ENCODE assay signal across 10 mouse cellular contexts in the genomic region with DNA sequence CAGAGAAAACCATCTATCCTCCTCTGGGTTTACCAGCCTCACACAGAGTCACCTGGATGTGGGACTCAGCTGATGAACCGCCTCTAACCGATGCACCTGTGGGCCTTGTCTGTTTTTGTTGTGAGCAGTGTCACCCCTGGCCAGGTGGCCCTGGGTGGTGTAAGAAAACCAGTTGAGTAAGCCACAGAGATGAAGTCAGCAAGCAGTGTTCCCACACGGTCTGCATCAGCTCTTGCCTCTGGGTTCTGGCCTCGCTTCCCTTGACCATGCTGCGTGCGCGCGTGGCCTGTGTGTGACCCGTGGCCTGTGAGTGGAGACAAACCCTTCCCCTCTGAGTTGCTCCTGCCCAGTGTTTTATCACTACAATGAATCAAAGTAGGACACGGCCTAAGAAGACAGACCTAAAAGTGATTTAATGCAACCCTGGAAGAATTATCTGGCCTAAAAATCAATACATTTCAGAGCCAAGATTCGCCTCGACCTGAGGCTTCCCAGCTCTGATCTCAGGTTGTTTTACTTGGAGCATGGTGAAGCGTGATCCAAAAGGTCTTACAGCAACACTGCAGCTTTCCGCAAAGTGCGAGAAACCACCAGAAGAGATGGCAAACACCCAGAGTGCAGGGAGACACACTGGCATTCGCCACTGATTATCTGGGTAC.
"Had no signal": no experiment of that assay in that cellular context is flagged by ENCODE, and none has a peak within 500 bp of the region (broad histone marks: within the 10 kb centered on the region; RNA-seq: fewer than 3 reads in every experiment).

No protein-coding gene starts in this region.

- H3K27me3 ChIP-seq: limb, embryonic 13.5 days; liver, embryonic 12.5 days; neural tube, embryonic 12.5 days; stomach, embryonic 15.5 days had no signal

- H3K36me3 ChIP-seq: neural tube, embryonic 12.5 days had no signal

- ATAC-seq: liver, embryonic 12.5 days had no signal

- H3K4me3 ChIP-seq: limb, embryonic 13.5 days; liver, embryonic 12.5 days; megakaryocyte, embryonic 14.5 days; neural tube, embryonic 12.5 days; stomach, embryonic 15.5 days had no signal

- H3K9ac ChIP-seq: limb, embryonic 13.5 days; liver, embryonic 12.5 days; lung, embryonic 14.5 days; neural tube, embryonic 12.5 days; stomach, embryonic 15.5 days had no signal

- H3K4me2 ChIP-seq: limb, embryonic 13.5 days; liver, embryonic 12.5 days; lung, embryonic 14.5 days; midbrain, embryonic 11.5 days; neural tube, embryonic 12.5 days; stomach, embryonic 15.5 days had no signal

- DNase-seq: left cerebral cortex, postnatal 4 days; right cerebral cortex, postnatal 14 days had no signal

- H3K4me1 ChIP-seq: limb, embryonic 13.5 days; liver, embryonic 12.5 days; megakaryocyte, embryonic 14.5 days; neural tube, embryonic 12.5 days; stomach, embryonic 15.5 days had no signal

- H3K27ac ChIP-seq: limb, embryonic 13.5 days; liver, embryonic 12.5 days; macrophage; neural tube, embryonic 12.5 days; stomach, embryonic 15.5 days had no signal

- H3K9me3 ChIP-seq: limb, embryonic 13.5 days; liver, embryonic 12.5 days; megakaryocyte, embryonic 14.5 days; neural tube, embryonic 12.5 days; stomach, embryonic 15.5 days had no signal
